Mouse (Mus musculus): ENCODE results near the gene Trpc4ap. TPM values are rescaled to one million over a fixed set of nuclear protein-coding genes. Genes with fewer than 3 reads are reported as not detected.

Trpc4ap gene
- polyA plus RNA-seq, 1 experiment from 2014 or later, result 92.4 TPM

DNA sequence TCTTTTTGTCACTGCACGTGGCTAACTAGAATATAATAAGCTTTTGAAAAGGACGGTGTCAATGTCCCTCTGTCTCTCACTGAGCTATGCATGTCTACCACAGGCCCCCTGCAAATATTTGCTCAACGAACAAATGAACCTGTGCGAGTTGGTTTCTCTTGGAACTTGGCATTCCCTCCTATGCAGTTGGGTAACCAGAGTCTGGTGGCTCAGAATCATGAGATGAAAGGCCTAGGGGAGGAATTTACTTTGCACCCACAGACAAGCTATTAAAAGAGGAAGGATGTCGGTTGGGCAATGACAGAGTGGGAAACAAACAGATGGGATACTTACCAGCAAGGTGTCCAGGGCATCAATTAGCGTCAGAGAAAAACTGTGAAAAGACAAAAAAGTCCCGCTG is 34.1 kb upstream of the Trpc4ap start:
- WGBS (ENCODE audit: insufficient replicate concordance), result 78% methylated on average over 7 of the region's 7 CpGs
- H3K4me3 ChIP-seq (ENCODE audit: low read depth, low read length), result no peak overlapping the region
- no peak overlapping the region for H3K4me2 ChIP-seq
- no peaks in the 10 kb centered on the region for H3K27me3 ChIP-seq (ENCODE audit: control insufficient read depth, insufficient read depth, low read length)
- H3K9me3 ChIP-seq (replicated peaks; ENCODE audit: control insufficient read depth, low read length), result no peaks in the 10 kb centered on the region
- no peak for ATAC-seq (replicated peaks; ENCODE audit: insufficient number of reproducible peaks, low FRiP score, low TSS enrichment)
- no peaks in the 10 kb centered on the region for H3K4me1 ChIP-seq (ENCODE audit: control insufficient read depth, insufficient read depth, low read length)
- H3K36me3 ChIP-seq (ENCODE audit: control insufficient read depth, insufficient read depth, low read length), result 0 out of 2 replicates have a peak, but pooled peaks cover 2% of the 10 kb centered on the region
- no peak overlapping the region for H3K27ac ChIP-seq (ENCODE audit: low read depth, low read length)
- H3K9ac ChIP-seq (ENCODE audit: low read depth, low read length), result no peak overlapping the region

DNA sequence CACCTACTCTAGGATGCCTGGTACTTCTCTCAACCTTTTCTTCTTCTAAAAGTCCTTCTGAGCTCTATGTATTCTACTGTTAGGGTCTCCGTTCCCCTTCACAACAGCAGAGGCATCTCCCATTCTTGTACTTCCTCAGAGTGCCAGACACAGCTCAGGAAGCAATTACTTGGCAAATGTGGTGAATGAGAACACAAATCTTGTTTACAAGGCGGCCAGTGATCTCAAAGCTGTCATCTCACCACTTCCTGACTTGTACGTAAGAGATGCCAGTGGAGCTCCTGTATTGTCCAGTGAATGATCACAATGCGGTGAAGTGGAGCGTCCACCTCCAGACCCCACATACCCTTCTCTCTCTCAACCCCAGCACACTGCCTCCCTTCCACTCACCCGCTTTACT is 32.3 kb upstream of the Trpc4ap start:
- 77% methylated on average over 6 of the region's 6 CpGs for WGBS (ENCODE audit: insufficient replicate concordance)
- ATAC-seq (replicated peaks; ENCODE audit: insufficient number of reproducible peaks, low FRiP score, low TSS enrichment), result no peak
- H3K4me3 ChIP-seq (ENCODE audit: low read depth, low read length), result no peak overlapping the region
- H3K4me1 ChIP-seq (ENCODE audit: control insufficient read depth, insufficient read depth, low read length), result no peaks in the 10 kb centered on the region
- H3K27me3 ChIP-seq (ENCODE audit: control insufficient read depth, insufficient read depth, low read length), result no peaks in the 10 kb centered on the region
- no peak overlapping the region for H3K4me2 ChIP-seq
- H3K27ac ChIP-seq (ENCODE audit: low read depth, low read length), result no peak overlapping the region
- H3K36me3 ChIP-seq (ENCODE audit: control insufficient read depth, insufficient read depth, low read length), result 0 out of 2 replicates have a peak, but pooled peaks cover 2% of the 10 kb centered on the region
- H3K9me3 ChIP-seq (replicated peaks; ENCODE audit: control insufficient read depth, low read length), result no peaks in the 10 kb centered on the region
- H3K9ac ChIP-seq (ENCODE audit: low read depth, low read length), result no peak overlapping the region

DNA sequence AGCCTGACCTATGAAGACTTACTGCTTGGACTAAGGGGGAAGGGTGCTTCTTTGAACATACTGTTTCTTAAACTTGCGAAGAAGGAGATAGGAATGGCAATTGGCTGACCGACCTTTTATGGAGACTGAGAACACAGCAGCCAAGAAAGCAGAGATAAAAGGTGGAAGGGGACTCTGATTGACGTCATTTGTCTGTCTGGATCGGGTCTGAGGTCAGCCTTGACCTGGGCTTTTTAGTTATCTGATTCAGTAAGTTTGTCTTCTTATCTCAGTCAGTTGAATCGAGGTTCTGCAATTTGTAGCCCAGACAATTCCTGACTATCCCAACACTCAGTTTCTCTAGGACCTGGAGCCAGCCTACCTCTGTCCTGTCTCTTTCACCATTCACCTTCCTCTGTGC is 31.9 kb upstream of the Trpc4ap start:
- H3K36me3 ChIP-seq (ENCODE audit: control insufficient read depth, insufficient read depth, low read length), result 0 out of 2 replicates have a peak, but pooled peaks cover 2% of the 10 kb centered on the region
- no peak overlapping the region for H3K9ac ChIP-seq (ENCODE audit: low read depth, low read length)
- H3K27ac ChIP-seq (ENCODE audit: low read depth, low read length), result no peak overlapping the region
- H3K4me3 ChIP-seq (ENCODE audit: low read depth, low read length), result no peak overlapping the region
- H3K4me1 ChIP-seq (ENCODE audit: control insufficient read depth, insufficient read depth, low read length), result no peaks in the 10 kb centered on the region
- 44% methylated on average over 5 of the region's 5 CpGs for WGBS (ENCODE audit: insufficient replicate concordance)
- ATAC-seq (replicated peaks; ENCODE audit: insufficient number of reproducible peaks, low FRiP score, low TSS enrichment), result no peak
- H3K27me3 ChIP-seq (ENCODE audit: control insufficient read depth, insufficient read depth, low read length), result no peaks in the 10 kb centered on the region
- no peaks in the 10 kb centered on the region for H3K9me3 ChIP-seq (replicated peaks; ENCODE audit: control insufficient read depth, low read length)
- no peak overlapping the region for H3K4me2 ChIP-seq

DNA sequence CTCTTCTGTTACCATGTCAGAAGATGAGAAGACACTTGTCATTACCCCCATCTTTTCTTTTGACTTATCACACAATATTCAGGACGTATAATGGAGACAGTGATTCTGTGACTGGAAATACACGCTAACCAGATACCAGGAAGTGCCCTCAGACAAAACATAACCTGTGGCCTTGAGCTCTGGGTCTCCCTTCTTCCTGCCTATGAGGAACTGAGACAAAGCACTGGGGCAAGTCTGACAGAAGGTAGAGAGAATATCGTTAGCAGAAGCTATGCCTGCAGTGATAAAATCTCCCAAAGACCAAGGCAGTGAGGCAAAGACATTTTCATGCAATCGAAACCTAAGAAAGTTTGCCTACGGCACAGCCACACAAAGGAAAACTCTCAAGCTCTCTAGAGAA is 28.4 kb upstream of the Trpc4ap start:
- Histone ChIP-seq H3K4me1 (ENCODE audit: control insufficient read depth, insufficient read depth, low read length) (no peaks in the 10 kb centered on the region), H3K27ac (ENCODE audit: low read depth, low read length) (no peak overlapping the region), H3K4me3 (ENCODE audit: low read depth, low read length) (no peak overlapping the region), H3K27me3 (ENCODE audit: control insufficient read depth, insufficient read depth, low read length) (no peaks in the 10 kb centered on the region), H3K9ac (ENCODE audit: low read depth, low read length) (no peak overlapping the region), H3K36me3 (ENCODE audit: control insufficient read depth, insufficient read depth, low read length) (peaks cover 2% of the 10 kb centered on the region; the same call in 1 of the 2 replicates), H3K9me3 (replicated peaks; ENCODE audit: control insufficient read depth, low read length) (no peaks in the 10 kb centered on the region), H3K4me2 (no peak overlapping the region)
- WGBS (ENCODE audit: insufficient replicate concordance), result 79% methylated on average over 5 of the region's 5 CpGs
- ATAC-seq (replicated peaks; ENCODE audit: insufficient number of reproducible peaks, low FRiP score, low TSS enrichment), result no peak

DNA sequence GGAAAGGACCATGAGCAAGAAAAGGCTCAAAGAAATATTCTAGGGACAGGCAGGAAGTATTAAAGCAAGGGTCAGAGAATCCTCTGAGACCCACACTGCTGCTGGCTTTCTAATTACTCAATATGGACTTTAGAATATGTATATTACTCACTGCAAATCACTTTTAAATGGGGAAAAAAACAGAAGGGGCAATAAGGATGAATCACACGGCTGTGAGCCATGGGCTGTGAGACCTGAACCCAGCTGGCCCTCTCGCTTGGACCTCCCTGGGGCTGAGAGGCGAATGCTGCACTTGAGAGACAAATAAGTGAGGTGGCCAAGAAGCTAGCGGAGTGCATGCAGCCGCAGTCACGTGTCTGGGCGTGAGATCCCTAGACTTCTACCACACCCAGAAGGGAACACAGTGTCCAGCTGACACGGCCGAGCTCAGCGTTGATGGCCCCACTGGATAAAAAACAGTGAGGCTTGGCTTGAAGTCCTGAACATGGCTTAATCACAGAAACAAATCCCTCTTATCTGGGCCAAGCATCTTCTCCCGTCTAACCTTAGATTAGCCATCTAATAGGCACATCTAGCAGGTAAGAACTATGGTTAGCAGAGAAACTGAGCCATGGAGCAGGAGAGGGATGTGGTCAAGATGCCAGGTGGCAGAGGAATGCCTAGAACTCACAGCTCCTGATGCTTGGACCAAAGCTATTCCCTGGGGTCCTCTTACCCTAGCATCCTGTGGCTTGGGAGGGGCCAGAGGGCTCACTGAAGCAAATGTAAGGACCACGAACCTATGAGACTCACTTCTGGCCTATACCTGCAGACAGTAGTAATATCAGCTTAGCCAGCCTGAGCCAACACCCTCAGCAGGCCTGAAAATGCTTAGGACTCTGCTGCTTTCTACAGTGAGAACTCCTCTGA is 25.2 kb upstream of the Trpc4ap start:
- peaks cover 4% of the 10 kb centered on the region; the same call in 1 of the 2 replicates for H3K36me3 ChIP-seq (ENCODE audit: control insufficient read depth, insufficient read depth, low read length)
- no peak for ATAC-seq (replicated peaks; ENCODE audit: insufficient number of reproducible peaks, low FRiP score, low TSS enrichment)
- no peaks in the 10 kb centered on the region for H3K9me3 ChIP-seq (replicated peaks; ENCODE audit: control insufficient read depth, low read length)
- H3K4me3 ChIP-seq (ENCODE audit: low read depth, low read length), result no peak overlapping the region
- no peak overlapping the region for H3K9ac ChIP-seq (ENCODE audit: low read depth, low read length)
- H3K4me1 ChIP-seq (ENCODE audit: control insufficient read depth, insufficient read depth, low read length), result no peaks in the 10 kb centered on the region
- H3K4me2 ChIP-seq, result no peak overlapping the region
- 86% methylated on average over 12 of the region's 12 CpGs for WGBS (ENCODE audit: insufficient replicate concordance)
- no peak overlapping the region for H3K27ac ChIP-seq (ENCODE audit: low read depth, low read length)
- H3K27me3 ChIP-seq (ENCODE audit: control insufficient read depth, insufficient read depth, low read length), result no peaks in the 10 kb centered on the region

DNA sequence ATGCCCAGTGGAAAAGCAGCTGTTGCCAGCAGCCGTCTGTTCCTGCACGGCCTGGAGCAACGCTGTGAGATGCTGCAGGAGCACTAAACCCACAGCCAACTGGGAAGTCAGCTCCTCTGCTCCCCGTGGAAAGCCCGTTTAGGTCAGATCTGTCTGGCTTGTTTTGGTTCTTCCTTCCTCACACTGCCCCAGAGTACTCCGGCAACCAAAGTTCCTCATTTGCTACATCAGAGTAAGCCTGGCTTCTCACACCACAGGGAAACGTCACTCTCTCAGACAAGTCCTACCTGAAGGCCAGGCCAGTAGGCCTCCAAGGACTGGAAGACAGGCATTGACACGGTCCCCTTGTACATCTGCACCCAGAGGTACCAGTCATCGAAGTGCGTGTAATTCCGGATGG is 18.4 kb upstream of the Trpc4ap start:
- no peaks in the 10 kb centered on the region for H3K27me3 ChIP-seq (ENCODE audit: control insufficient read depth, insufficient read depth, low read length)
- no peak overlapping the region for H3K4me3 ChIP-seq (ENCODE audit: low read depth, low read length)
- 89% methylated on average over 11 of the region's 11 CpGs for WGBS (ENCODE audit: insufficient replicate concordance)
- H3K9me3 ChIP-seq (replicated peaks; ENCODE audit: control insufficient read depth, low read length), result no peaks in the 10 kb centered on the region
- no peak overlapping the region for H3K4me2 ChIP-seq
- no peak for ATAC-seq (replicated peaks; ENCODE audit: insufficient number of reproducible peaks, low FRiP score, low TSS enrichment)
- no peak overlapping the region for H3K27ac ChIP-seq (ENCODE audit: low read depth, low read length)
- no peak overlapping the region for H3K9ac ChIP-seq (ENCODE audit: low read depth, low read length)
- H3K36me3 ChIP-seq (ENCODE audit: control insufficient read depth, insufficient read depth, low read length), result peaks cover 5% of the 10 kb centered on the region; the same call in 1 of the 2 replicates
- H3K4me1 ChIP-seq (ENCODE audit: control insufficient read depth, insufficient read depth, low read length), result no peaks in the 10 kb centered on the region

DNA sequence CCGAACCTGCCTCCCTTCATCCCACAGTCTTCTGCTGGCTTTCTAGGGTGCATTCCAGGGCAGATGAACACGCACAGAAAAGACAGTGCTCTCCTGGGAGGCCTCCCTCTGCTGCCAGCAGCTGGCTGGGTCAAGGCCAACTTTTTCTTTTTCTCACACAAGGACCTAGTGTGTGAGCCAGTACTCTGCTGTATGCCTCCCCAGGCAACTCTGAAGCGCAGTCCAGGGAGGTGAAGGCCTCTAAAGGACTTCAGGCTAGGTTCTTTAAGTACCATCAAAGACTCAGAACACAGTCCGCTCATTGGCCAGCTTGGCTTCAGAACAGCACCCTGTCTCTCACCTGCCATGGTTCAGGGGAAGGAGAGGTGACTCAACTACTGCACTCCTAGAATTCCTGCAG is 15.1 kb upstream of the Trpc4ap start:
- 84% methylated on average over 4 of the region's 4 CpGs for WGBS (ENCODE audit: insufficient replicate concordance)
- H3K4me2 ChIP-seq, result no peak overlapping the region
- no peak for ATAC-seq (replicated peaks; ENCODE audit: insufficient number of reproducible peaks, low FRiP score, low TSS enrichment)
- no peak overlapping the region for H3K27ac ChIP-seq (ENCODE audit: low read depth, low read length)
- H3K4me1 ChIP-seq (ENCODE audit: control insufficient read depth, insufficient read depth, low read length), result no peaks in the 10 kb centered on the region
- H3K36me3 ChIP-seq (ENCODE audit: control insufficient read depth, insufficient read depth, low read length), result peaks cover 6% of the 10 kb centered on the region; the same call in 1 of the 2 replicates
- no peaks in the 10 kb centered on the region for H3K27me3 ChIP-seq (ENCODE audit: control insufficient read depth, insufficient read depth, low read length)
- H3K9me3 ChIP-seq (replicated peaks; ENCODE audit: control insufficient read depth, low read length), result no peaks in the 10 kb centered on the region
- H3K4me3 ChIP-seq (ENCODE audit: low read depth, low read length), result no peak overlapping the region
- no peak overlapping the region for H3K9ac ChIP-seq (ENCODE audit: low read depth, low read length)

DNA sequence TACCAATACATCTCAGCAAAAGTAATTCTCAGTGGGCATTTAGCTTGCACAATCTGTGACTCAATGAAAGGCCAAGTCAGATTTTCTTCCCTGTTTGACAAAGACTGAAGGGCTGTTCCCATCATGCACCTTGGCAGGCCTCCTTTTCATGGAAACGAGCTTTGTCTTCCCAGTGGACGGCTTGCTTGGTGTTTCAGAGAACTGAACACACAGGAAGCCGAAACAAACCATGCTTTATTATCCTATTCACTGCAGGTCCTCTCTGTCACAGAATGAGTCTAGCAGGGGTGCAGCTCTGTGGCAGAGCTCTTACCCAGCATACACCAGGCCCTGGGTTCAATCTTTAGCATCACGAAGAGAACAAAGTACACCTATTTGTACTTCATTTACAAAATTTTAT is 11.4 kb upstream of the Trpc4ap start:
- WGBS (ENCODE audit: insufficient replicate concordance), result 77% methylated on average over 4 of the region's 4 CpGs
- Histone ChIP-seq H3K27me3 (ENCODE audit: control insufficient read depth, insufficient read depth, low read length) (no peaks in the 10 kb centered on the region), H3K27ac (ENCODE audit: low read depth, low read length) (no peak overlapping the region), H3K4me2 (no peak overlapping the region), H3K36me3 (ENCODE audit: control insufficient read depth, insufficient read depth, low read length) (peaks cover 12% of the 10 kb centered on the region; the same call in 1 of the 2 replicates), H3K9ac (ENCODE audit: low read depth, low read length) (no peak overlapping the region), H3K4me3 (ENCODE audit: low read depth, low read length) (no peak overlapping the region), H3K9me3 (replicated peaks; ENCODE audit: control insufficient read depth, low read length) (no peaks in the 10 kb centered on the region), H3K4me1 (ENCODE audit: control insufficient read depth, insufficient read depth, low read length) (no peaks in the 10 kb centered on the region)
- no peak for ATAC-seq (replicated peaks; ENCODE audit: insufficient number of reproducible peaks, low FRiP score, low TSS enrichment)

Measured in heart, embryonic 11.5 days (tissue).